Mouse (Mus musculus) midbrain, embryonic 11.5 days (tissue): ENCODE measurements around the gene Pstk. TPM values are rescaled to one million over a fixed set of nuclear protein-coding genes. Genes with fewer than 3 reads are reported as not detected.
A peak's percentile ranks its signal among the peaks of the same experiment; 100 is the strongest.

ENCODE experiments used
- ATAC-seq: fragments of 200-750 bp; cut with Nextera tagmentation; 2 replicates; pipeline ENCODE4 v1.8.0; 2017; ENCODE audit warnings: moderate TSS enrichment, moderate library complexity; ENCODE audit not compliant: low FRiP score
- DNase-seq: peaks from one replicate; pipeline ENCODE4 v3.0.0; 2015; ENCODE audit warnings: low spot score; ENCODE audit errors: missing footprints
- H3K27ac ChIP-seq: fragments of 300-500 bp; sonication (generic); 2 replicates; pipeline ENCODE4 v1.5.1; 2014; ENCODE audit warnings: low read depth, low read length
- H3K27me3 ChIP-seq: fragments of 300-500 bp; sonication (generic); 2 replicates; pipeline ENCODE4 v1.6.1; 2014; ENCODE audit warnings: mild to moderate bottlenecking, low read length, moderate library complexity, mixed read lengths; ENCODE audit not compliant: control insufficient read depth, insufficient read depth
- H3K36me3 ChIP-seq: fragments of 300-500 bp; sonication (generic); 2 replicates; pipeline ENCODE4 v1.6.1; 2014; ENCODE audit warnings: mild to moderate bottlenecking, low read length, moderate library complexity, mixed read lengths; ENCODE audit not compliant: control insufficient read depth, insufficient read depth
- H3K4me1 ChIP-seq: fragments of 300-500 bp; sonication (generic); 2 replicates; pipeline ENCODE4 v1.6.1; 2014; ENCODE audit warnings: low read length; ENCODE audit not compliant: control insufficient read depth, insufficient read depth
- H3K4me2 ChIP-seq: fragments of 300-500 bp; sonication (generic); 2 replicates; pipeline ENCODE4 v1.6.1; 2014; ENCODE audit warnings: mild to moderate bottlenecking, moderate library complexity
- H3K4me3 ChIP-seq: fragments of 300-500 bp; sonication (generic); 2 replicates; pipeline ENCODE4 v1.5.1; 2014; ENCODE audit warnings: low read depth, low read length
- H3K9ac ChIP-seq: fragments of 300-500 bp; sonication (generic); 2 replicates; pipeline ENCODE4 v1.6.1; 2014; ENCODE audit warnings: low read length
- H3K9me3 ChIP-seq: fragments of 300-500 bp; sonication (generic); 2 replicates; pipeline ENCODE4 v1.6.1; 2016; ENCODE audit warnings: low read length; ENCODE audit not compliant: control insufficient read depth
- WGBS: fragments of 180-500 bp; shearing (Covaris S2); extraction: QIAGEN DNeasy Blood & Tissue Kit; methylation state at CpG from one replicate; pipeline ENCODE4 v1.1.7; 2014; 5-methylcytosine and 5-hydroxymethylcytosine counted together
- polyA plus RNA-seq: library from polyadenylated mRNA; unstranded; fragments of >200 nt; fragmentation: Nextera tagmentation; extraction: Ambion mirVana; gene quantifications from 2 replicates; pipeline ENCODE4 v1.2.1, GENCODE M21; 2014

Pstk gene
- polyA plus RNA-seq, result 63.8 and 65.6 TPM in 2 replicates

DNA sequence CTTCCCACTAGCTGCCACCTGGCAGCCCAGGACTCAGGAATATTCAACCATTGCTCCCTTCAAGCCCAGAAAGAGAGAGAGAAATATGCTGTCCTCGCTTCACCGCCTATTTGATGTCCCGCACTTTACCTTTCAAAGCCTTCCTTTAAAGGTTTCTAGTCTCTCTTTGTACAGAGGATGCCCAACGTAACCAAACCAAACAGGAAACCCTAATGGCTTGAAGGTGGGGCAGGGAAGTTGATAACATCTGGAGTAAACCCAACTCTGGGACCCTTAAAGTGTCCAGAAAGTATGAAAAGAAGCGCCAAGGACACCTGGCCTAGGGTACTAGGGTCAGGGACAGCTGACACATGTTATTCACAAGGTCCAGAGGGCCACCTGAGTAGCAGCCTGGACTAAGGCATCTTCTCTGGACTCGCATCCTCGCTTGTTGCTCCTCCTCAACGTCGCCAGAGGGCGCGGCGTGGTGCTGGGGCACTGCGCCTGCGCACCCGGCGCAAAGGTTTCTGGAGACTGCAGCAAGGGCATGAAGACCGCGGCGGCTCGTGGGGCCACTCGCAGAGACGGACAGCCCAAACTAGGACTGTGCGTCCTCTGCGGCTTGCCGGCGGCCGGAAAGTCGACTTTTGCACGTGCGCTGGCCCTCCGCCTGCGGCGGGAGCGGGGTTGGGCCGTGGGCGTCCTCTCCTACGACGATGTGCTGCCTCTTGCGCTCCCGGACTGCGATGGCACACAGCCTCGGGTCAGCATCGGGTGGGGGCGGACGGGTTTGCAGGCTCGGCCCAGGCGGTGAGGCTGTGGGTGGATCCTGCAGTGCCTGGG lies at the start of gene Pstk:
Gene Pstk, plus strand, starts transcription at position 494 of the 822 bp plus-strand sequence.
- peak; percentile 95 for ATAC-seq
- peak within 1 kb of the TSS; percentile 95 for H3K9ac ChIP-seq
- no peaks in the 10 kb centered on the region for H3K9me3 ChIP-seq
- no peaks in the 10 kb centered on the region for H3K36me3 ChIP-seq
- 4% methylated on average over 47 of the region's 47 CpGs for WGBS
- H3K4me1 ChIP-seq, result peaks cover 5% of the 10 kb centered on the region
- H3K4me3 ChIP-seq, result peak within 1 kb of the TSS; percentile 73
- H3K27ac ChIP-seq, result peak within 1 kb of the TSS; percentile 73
- no peaks in the 10 kb centered on the region for H3K27me3 ChIP-seq
- peak; percentile 98 for DNase-seq
- peak within 1 kb of the TSS; percentile 80 for H3K4me2 ChIP-seq

DNA sequence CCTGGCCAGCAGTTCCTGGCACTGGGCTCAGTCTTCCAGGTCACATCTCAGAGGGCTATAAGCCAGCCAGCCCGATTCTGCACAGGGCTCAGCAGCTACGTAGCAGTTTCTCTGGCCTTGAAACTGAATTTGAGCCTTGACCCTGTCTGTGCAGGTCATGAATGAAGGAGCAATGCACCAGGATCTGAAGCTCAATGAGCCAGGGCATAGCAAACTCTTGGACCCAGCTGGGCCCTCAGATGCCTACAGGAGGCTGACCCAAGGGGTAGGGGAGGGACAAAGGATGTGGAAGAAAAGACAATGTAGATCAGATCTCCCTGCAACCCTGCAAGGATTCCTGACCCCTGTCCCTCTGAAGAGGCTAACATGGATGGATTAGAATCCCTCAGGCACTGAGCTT lies 48.7 kb upstream of the Pstk start, which contains the start of gene Cuzd1:
Gene Cuzd1, minus strand, starts transcription at position 101 of the 400 bp plus-strand sequence.
- no peak within 1 kb of the TSS for H3K4me2 ChIP-seq
- H3K4me3 ChIP-seq, result no peak within 1 kb of the TSS
- DNase-seq, result no peak
- ATAC-seq, result no peak
- 66% methylated on average over 2 of the region's 2 CpGs for WGBS
- H3K9ac ChIP-seq, result no peak within 1 kb of the TSS
- no peaks in the 10 kb centered on the region for H3K27me3 ChIP-seq
- no peak within 1 kb of the TSS for H3K27ac ChIP-seq
- no peaks in the 10 kb centered on the region for H3K9me3 ChIP-seq
- no peaks in the 10 kb centered on the region for H3K36me3 ChIP-seq
- H3K4me1 ChIP-seq, result no peaks in the 10 kb centered on the region

DNA sequence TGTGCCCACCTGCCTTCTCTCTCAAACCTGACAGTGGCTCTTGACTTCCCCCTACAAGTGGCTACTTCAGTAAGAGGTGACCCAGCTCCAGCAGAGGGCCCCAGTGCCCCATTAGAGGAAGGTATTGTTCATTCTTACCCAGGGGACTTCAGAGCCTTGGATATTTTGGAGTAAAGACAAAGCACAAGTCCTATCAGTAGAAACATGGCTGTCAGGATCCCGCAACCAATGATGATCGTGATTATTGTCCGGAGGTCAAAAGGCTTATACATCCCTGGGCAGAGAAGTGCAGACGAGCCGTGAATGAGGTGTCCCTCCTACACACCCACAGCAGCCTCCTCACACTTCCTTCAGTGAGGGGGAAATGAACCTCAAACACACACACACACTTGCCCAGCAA lies 43.9 kb upstream of the Pstk start:
- Histone ChIP-seq H3K4me2 (no peak overlapping the region), H3K4me1 (no peaks in the 10 kb centered on the region), H3K4me3 (no peak overlapping the region), H3K9me3 (no peaks in the 10 kb centered on the region), H3K27me3 (no peaks in the 10 kb centered on the region), H3K36me3 (no peaks in the 10 kb centered on the region), H3K27ac (no peak overlapping the region), H3K9ac (no peak overlapping the region)
- peak; percentile 35 for DNase-seq
- 94% methylated on average over 5 of the region's 5 CpGs for WGBS
- ATAC-seq, result no peak

DNA sequence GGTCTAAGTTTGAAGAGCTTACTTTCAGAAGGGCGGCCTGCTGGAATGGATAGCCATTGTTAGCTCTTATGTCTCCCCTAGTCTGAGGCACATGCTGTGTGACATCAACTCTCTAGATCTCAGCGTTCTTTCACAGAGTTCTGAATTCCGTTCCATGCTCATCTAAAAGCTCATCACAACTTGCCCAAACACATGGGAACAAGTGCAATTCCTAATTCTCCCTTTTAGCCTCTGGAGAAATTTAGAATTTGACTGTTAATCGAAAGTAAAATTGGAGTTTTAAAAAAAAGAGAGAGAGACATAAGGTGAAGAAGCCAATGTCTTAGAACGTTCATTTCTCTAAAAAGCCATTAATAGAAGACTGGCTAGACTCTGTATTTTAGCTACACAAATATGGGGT lies 41.5 kb upstream of the Pstk start, which contains the start of gene Fam24b:
Gene Fam24b, minus strand, starts transcription at position 101 of the 400 bp plus-strand sequence.
- Histone ChIP-seq H3K36me3 (no peaks in the 10 kb centered on the region), H3K27me3 (no peaks in the 10 kb centered on the region), H3K4me1 (no peaks in the 10 kb centered on the region), H3K4me2 (no peak within 1 kb of the TSS), H3K27ac (no peak within 1 kb of the TSS), H3K9ac (no peak within 1 kb of the TSS), H3K4me3 (no peak within 1 kb of the TSS), H3K9me3 (no peaks in the 10 kb centered on the region)
- peak; percentile 1 for DNase-seq
- no peak for ATAC-seq
- WGBS, result 87% methylated on average over 5 of the region's 5 CpGs

DNA sequence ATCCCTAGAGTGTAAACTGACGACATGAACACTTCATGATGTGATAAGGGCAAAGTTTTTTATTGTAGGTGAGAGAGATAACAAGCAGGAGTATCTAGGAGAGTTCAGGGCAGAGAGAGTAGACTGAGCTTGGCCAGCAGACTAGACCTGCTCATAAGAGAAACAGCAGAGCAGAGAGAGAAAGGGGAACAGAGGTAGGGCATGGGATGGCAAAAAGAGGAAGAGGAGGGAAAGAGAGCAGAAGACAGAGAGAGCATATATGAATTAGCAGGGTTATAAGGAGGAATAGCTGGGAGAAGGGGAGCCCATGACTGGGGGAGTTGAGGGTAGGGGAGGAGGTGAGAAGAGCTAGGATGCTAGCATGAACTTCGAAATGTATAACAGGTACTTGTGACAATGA lies 39.3 kb upstream of the Pstk start:
- Histone ChIP-seq H3K4me1 (no peaks in the 10 kb centered on the region), H3K4me3 (no peak overlapping the region)

DNA sequence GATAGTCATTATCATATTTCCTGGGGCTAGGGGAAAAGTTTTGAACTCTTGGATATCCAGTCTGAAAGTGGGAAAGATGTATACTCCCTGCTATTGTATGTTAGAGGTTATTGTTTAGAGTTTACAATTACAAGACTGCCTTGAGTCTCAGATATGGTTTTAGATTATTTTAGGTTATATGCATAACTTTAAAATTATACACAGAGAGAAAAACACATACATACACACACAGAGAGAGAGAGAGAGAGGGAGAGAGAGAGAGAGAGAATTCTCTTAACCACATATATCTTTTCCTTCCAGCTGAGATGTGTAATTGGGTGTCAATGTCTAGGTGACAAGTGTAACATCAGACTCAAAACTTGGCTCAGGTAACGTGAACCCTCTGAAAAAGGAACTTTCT lies 37.4 kb upstream of the Pstk start, which contains the start of gene Fam24a:
Gene Fam24a, plus strand, starts transcription at position 301 of the 400 bp plus-strand sequence.
- Histone ChIP-seq H3K36me3 (no peaks in the 10 kb centered on the region), H3K27ac (no peak within 1 kb of the TSS), H3K4me3 (no peak within 1 kb of the TSS), H3K27me3 (no peaks in the 10 kb centered on the region), H3K9me3 (no peaks in the 10 kb centered on the region), H3K4me1 (no peaks in the 10 kb centered on the region), H3K4me2 (no peak within 1 kb of the TSS), H3K9ac (no peak within 1 kb of the TSS)
- DNase-seq, result peak; percentile 4
- WGBS, result 48% methylated on average over 1 of the region's 1 CpGs
- ATAC-seq, result no peak

More for the DNA sequence above, 39.3 kb upstream of the Pstk start:
- H3K9ac ChIP-seq, result no peak overlapping the region
- H3K36me3 ChIP-seq, result no peaks in the 10 kb centered on the region
- no peak for ATAC-seq
- WGBS, result 78% methylated on average over 2 of the region's 2 CpGs
- H3K27ac ChIP-seq, result no peak overlapping the region
- H3K4me2 ChIP-seq, result no peak overlapping the region
- DNase-seq, result peak; percentile 23
- H3K9me3 ChIP-seq, result no peaks in the 10 kb centered on the region
- H3K27me3 ChIP-seq, result no peaks in the 10 kb centered on the region

DNA sequence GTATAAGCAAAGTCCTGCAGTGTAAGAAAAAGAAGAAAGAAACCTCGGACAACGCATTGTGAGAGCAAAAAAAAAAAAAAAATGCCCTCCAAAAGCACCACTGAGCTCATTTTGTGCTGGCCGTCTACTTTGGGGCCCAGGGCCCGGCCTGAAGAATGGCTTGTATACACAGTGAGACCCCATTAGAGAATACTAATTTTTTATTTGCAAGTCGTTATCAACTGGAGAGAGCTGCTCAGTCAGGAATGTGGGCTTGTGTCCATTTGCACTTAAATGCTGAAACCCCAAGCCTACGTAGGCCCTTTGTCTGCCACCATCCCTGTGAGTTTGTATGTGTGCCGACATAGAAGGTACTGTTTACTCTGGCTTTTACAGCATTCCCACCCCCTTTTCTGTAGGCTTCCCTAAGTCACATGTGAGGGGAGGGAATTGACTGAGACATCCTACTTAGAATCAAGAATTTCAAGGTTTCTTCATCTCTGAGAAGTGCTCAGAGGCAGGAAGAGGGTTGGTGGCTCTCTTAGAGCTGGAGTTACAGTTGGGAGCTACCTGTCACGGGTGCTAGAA lies 33.4 kb upstream of the Pstk start:
- Histone ChIP-seq H3K27ac (no peak overlapping the region), H3K4me1 (no peaks in the 10 kb centered on the region), H3K36me3 (peaks cover 3% of the 10 kb centered on the region), H3K9ac (no peak overlapping the region), H3K4me2 (no peak overlapping the region), H3K27me3 (no peaks in the 10 kb centered on the region), H3K4me3 (no peak overlapping the region), H3K9me3 (no peaks in the 10 kb centered on the region)
- WGBS, result 55% methylated on average over 8 of the region's 8 CpGs
- peak; percentile 69 for ATAC-seq
- DNase-seq, result peak; percentile 83

DNA sequence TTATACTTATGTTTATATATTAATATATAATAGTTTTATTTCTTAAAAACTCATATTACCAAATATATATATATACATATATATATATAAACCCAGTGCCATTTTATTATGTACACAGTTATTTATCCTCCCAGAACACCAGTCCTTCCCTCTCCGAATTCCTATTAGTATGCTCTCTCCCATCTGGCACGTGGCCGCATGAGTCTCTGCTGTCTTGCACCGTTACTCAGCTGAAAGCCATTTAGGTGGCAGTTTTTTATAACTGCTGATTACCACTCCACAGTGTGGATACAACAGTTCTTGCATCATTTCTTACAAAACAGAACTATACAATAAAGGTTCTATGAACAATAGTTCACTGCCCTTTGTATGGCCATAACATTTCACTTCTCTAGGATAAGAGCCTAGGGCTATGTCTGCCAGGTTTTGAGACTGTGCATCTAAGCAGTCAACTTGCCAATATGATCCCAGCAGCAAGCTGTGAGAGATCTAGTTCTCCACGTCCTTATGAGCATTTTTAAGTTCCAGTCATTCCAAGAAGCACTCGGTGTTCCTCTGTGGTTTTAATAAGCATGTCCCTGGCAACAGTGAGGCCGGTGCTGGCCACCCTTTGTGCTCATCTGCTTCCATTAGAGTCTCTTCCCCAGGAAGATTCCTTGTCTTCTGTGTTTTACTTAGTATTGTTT lies 24.9 kb upstream of the Pstk start:
- no peak overlapping the region for H3K27ac ChIP-seq
- no peaks in the 10 kb centered on the region for H3K9me3 ChIP-seq
- H3K4me3 ChIP-seq, result no peak overlapping the region
- DNase-seq (no peak), ATAC-seq (no peak)
- no peaks in the 10 kb centered on the region for H3K27me3 ChIP-seq
- H3K36me3 ChIP-seq, result peaks cover 3% of the 10 kb centered on the region
- H3K4me2 ChIP-seq, result no peak overlapping the region
- H3K9ac ChIP-seq, result no peak overlapping the region
- H3K4me1 ChIP-seq, result no peaks in the 10 kb centered on the region
- WGBS, result 84% methylated on average over 7 of the region's 7 CpGs
